Mouse (Mus musculus) urinary bladder, adult 2 months (tissue): Measurements from ENCODE around the gene Serpina3g. TPM values are rescaled to one million over a fixed set of nuclear protein-coding genes. Genes with fewer than 3 reads are reported as not detected.
"Not testable (repeated sequence)": the region's sequence is repeated elsewhere in the genome, so short reads cannot be mapped to it uniquely, and the experiment has no call there.

ENCODE experiments used
- DNase-seq: peaks from one replicate; pipeline ENCODE4 v3.0.0; 2022; ENCODE audit warnings: low spot score
- polyA plus RNA-seq: library from polyadenylated mRNA; depleted of rRNA; stranded (reverse); fragments of >200 nt; gene quantifications from 2 replicates; pipeline ENCODE4 v1.2.3, GENCODE M21; 2012; rRNA removed

Serpina3g gene
- polyA plus RNA-seq: 12.6 and 18.0 TPM in 2 replicates

DNA sequence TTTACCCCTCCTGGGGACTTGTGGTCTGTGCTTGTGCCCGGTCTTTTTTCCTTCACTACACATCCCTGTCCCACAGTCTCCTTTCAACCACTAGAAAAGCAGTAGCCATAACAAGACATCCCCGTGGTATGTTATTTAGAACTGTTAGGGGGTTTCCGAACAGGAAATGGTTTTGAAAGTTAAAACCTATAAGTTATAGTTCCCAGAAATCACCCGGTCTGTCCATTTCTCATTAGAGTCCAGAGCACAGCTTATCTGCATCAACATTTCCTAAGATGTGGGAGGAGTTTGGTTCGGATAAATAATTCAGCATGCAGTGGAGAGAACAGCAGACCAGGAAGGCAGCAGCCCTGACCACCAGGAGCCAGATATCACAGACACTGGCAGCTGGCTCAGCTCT, at the start of gene Serpina3g:
Gene Serpina3g (plus strand): TSS at position 331 of the 400 bp plus-strand sequence.
- no peak for DNase-seq

DNA sequence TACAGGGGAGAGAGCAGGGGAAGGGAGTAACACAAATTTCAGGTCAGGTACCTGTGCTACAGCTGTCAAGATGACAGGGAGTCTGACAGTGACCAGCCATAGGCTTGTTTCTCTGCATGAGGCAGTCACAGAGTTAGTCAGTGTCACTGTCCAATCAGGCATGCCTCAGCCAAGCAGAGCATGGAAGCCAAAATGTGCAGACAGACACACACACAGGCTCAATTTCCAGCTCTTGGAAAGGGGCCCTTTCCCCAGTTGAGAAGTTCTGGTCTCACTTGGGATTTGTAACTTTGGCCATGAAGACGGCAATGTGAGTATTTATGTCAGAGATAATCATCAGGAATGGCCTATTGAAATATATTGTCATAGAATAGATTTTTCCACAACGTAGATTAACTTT, 46.8 kb upstream of the Serpina3g start:
- DNase-seq: no peak

DNA sequence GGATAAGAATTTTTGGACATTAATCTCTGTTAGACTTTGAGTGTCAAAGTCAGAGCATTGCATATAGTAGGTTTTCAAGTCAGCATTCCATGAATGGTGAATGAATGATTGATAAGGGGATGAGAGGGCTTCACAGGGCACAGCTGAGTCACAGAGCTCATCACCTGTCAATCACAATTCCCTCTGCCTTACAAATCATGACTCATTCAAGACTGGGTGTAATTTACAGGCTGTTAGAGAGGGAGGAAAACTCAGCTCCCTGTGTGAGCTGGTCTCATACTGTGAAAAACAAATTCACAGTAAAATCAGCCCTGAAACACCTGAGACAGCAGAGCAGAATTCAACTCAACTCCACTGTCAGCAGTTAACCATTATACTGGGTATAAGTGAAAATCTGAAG, 45.2 kb upstream of the Serpina3g start:
- DNase-seq: no peak

DNA sequence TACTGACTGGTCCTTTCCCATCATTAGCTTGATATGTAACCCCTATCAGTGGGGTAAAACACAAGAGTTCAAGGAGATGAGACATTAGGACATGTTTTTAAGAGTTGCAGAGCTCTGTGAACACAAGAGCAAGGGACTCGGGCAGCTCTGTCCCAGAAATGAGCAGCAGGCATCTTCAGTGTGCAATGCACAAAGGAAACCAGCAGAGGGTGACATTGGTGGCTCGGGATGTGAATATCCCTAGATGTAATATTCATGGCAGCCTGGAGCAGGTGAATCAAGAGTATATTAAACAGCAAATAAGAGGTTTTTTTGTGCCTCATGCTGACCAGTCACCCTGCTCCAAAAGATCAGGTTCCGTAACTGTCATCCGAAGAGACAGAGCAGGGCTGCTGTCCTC, 26.9 kb upstream of the Serpina3g start:
- DNase-seq: no peak

DNA sequence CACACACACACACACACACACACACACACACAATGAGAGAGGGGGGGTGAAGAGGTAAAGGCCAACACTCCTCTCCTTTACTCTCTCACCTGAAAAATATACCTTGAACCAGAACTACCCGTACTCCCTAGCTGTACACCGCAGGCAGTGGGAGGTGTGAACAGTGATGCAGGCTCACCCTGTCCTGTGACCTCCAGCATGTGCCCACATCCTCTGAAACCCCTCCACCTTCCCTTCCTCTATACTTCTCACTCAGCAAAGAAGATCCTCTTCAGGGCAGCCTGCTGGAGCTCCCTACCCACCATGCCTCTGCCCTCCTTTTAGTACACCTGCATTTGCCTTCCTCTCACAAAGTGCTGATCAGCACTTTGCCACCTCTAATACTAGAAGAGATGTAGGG, 26.2 kb upstream of the Serpina3g start:
- DNase-seq: no peak

DNA sequence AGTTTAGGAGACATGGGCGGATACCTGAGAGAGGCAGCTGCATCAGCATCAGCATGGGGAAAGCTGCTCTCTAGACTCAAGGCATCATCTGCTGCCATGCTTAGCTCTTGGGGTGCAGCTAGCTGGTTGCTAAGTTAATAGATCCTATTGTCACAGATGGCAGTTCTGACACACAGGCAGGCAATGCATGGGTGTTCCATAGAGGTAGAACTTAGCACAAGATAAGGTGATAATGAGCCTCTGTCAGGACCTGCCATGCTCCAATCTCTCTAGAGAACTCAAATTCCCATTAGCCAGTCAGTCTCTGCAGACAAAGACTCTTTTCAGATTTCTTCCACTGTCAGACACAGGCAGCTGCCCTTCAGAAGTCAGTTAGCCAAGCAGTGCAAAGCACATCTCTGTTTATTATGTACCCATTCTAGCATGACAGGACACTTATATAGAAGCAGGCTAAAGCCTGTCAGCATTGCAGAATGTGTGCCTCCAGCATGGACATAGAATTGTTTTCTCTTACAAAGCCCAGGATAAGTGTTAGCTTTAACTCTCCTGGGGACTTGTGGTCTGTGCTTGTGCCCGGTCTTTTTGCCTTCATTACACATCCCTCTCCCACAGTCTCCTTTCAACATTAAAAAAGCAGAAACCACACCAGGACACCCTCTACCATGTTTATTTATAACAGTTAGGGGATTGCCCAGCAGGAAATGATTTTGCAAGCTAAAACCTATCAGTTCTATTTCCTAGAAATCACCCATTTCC, 22.2 kb upstream of the Serpina3g start:
- no peak for DNase-seq

DNA sequence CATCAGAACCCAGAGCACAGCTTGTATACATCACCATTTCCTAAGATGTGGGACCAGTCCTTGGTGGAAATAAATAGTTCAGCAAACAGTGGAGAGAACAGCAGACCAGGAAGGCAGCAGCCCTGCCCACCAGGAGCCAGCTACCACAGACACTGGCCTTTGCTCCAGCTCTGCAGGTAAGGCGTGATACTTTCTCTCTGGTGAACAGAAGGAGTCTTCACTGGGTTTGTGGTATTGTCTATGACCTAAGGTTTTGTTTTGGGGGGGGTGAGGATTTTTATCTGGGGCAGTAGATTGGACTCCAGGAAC, 21.6 kb upstream of the Serpina3g start, which contains the start of gene Serpina3f:
Gene Serpina3f (plus strand): TSS at position 100 of the 309 bp plus-strand sequence.
- DNase-seq: no peak

DNA sequence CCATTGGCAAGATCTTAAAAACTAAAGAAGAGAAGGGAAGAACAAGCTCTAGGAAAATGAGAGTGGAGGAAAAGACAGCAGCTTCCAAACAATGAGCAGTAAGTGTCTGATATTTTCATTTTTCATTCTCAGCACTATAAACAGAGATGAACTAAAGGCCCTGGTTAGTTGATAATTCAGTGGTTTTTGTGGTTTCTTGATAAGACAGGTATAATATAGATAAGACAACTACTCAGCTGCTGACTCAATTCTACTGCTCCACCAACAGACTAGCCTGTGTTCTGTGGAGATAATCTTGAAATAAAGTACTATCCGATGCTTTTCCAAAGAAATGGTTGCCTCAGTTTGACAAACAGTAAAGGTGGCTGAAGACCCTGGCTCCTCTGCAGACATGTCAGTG, 20.8 kb upstream of the Serpina3g start:
- no peak for DNase-seq

DNA sequence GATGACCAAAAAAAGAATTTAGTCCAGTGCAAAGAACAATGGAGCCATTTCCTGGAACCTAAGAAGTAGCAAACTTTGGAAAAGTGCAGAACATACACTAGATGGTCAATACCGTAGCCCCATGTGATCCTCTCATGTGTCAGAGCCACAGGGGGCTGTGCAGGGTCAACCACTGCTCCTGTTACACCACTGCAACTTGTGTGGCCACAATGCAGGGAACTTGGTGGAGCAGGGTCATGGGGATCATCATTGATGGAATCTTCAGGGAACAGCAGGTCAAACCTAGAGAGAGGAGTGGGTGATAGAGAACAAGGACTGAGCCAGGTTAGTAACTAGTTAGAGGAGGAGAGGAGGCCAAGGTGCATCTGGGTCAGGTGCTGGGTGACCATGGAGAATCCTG, 14.4 kb upstream of the Serpina3g start:
- DNase-seq: no peak

DNA sequence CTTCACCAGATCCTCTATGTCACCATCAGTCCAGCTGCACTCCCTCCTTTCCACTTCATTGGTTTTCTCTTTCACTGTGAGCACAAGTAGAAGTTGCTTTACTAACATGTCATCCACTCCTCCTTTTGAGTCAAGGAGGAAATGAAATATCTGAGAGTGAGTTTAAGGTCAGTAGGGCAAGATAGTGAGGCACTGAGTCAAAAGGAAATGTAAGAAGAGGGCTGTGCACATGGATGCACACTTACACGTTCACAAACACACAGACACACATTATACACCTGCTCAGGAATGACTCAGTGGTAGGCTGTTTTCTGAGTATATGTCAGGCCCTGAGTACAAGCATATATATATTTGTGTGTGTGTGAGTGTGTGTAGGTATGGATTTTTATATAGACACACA, 12.4 kb upstream of the Serpina3g start:
- no peak for DNase-seq

DNA sequence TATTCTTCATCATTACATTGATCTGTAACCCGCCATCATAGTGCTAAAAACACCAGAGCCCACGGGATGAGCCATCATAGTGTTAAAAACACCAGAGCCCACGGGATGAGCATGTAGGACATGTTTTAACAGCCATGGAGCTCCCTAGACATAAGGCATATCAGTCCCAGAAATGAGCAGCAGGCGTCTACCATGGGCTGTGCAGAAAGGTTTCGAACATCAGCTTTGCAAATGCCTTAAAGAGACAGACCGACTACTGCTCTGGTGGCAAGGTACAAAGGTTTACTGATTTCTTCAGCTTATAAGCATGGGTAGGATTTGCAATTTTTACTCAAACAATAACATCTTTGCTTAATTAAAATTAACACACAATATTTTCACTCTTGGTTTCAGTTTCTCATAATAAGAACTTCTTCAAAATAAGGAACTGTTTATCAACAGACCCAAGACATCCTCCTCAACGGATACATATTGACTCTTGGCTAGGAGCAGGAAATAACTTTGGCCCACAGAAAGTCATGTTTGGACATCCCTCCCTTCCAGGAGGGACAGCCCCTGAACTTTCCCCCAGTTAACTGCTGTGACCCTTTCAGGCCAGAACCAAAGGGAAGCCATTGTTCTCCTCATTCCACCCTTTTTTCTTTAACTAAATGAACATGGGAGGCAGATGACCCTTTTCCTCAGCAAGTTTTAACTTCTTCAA, 11.3 kb upstream of the Serpina3g start:
- no peak for DNase-seq

DNA sequence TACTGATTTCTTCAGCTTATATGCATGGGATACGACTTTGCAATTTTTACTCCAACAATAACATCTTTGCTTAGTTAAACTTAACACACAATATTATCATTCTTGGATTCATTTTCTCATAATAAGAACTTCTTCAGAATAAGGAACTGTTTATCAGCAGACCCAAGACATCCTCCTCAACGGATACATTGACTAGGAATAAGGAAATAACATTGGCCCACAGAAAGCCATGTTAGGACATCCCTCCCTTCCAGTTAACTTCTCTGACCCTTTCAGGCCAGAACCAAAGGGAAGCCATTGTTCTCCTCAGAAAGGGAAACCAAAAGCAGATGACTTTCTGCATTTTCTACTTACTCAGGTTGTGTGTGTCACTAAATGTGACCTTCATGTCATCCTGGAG, 5.3 kb upstream of the Serpina3g start:
- no peak for DNase-seq

DNA sequence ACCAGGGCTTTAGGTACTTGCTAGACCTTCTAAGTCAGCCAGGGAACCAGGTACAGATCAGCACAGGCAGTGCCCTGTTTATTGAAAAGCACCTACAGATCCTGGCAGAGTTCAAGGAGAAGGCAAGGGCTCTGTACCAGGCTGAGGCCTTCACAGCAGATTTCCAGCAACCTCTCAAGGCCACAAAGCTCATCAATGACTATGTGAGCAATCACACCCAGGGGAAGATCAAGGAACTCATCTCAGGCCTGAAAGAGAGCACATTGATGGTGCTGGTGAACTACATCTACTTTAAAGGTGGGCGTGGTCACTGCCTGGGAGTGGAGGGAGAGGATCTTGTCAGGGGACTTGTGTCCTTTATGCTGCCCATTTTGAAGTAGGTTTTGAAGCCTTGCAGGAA, 2.0 kb downstream of the Serpina3g start:
- not testable (repeated sequence) for DNase-seq

DNA sequence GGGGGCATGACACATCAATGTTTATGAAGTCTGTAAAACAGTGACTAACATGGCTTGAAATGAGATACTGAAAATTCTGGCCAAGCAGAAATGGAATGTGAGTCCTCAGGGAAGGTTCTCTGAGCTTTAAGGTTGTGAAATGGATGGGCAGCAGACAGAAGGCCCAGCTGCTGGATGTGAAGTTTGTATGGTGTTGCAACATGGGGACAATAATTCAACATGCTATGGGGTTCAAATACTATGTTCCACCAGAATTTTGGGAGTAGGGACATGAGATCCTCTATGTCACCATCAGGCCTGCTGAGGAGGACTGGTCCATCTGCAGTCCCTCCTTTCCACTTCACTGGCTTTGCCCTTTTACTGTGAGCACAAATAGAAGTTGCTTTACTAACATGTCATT, 7.3 kb downstream of the Serpina3g start:
- no peak for DNase-seq

DNA sequence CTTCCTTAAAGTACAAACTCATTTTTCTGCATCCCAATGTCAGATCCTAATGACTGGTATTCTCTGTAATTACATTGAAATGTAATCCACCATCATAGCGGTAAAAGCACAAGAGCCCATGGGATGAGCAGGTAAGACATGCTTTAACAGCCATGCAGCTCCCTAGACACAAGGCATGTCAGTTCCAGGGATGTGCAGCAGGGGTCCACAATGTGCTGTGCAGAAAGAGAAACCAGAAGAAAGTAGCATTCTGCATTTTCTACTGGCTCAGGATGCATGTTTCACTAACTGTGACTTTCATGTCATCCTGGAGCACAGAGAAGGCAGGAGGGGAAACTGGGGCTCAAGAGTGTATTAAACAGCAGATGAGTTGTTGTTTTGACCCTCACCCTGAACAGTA, 9.0 kb downstream of the Serpina3g start:
- no peak for DNase-seq

DNA sequence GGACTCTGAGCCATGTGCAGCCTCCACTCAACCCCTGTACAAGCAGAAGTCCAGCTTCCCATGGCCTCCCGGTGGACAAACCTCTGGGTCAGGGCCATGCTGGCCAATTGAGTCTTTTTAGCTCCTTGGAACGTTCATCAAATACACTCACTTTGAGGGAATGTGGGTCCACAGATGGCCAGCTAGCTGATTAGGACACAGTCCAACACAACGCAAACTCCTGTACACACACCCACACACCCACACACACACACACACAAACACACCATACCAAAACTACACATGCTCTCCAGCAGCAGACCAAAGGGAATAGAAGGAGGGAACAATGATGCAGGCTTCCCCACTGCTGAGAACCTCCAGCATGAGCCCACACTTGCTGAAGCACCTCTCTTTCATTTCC, 9.6 kb downstream of the Serpina3g start:
- no peak for DNase-seq

DNA sequence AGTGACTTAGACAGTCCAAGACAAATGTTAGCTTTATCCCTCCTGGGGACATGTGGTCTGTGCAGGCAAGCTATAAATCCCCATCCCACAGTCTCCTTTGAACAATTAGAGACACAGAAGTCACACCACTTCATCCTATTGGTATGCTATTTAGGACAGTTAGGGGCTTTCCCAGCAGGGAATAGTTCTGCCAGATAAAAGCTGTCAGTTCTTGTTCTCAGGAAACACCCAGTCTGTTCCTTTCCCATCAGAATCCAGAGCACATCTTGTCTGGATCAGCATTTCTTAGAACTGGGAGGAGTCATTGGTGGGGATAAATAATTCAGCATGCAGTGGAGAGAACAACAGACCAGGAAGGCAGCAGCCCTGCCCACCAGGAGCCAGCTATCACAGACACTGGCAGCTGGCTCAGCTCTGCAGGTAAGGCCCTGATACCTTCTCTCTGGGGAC, 11.5 kb downstream of the Serpina3g start:
- no peak for DNase-seq

DNA sequence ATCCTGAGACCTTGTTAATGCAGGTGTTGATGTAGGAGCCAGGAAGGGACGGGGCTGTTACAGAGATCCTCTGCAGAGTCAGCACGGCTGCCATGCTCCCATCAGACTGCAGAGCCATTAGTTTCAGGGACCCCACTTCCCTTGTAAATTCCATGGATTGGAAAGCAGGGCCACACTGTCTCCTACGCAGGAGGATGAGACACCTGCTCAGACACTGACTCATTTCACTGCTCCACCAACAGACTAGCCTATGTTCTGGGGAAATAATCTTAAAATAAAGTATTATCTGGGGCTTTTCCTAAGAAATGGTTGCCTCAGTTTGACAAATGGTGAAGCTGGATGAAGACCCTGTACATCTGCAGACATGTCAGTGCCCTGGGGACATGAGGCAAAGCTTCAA, 12.2 kb downstream of the Serpina3g start:
- DNase-seq: no peak

DNA sequence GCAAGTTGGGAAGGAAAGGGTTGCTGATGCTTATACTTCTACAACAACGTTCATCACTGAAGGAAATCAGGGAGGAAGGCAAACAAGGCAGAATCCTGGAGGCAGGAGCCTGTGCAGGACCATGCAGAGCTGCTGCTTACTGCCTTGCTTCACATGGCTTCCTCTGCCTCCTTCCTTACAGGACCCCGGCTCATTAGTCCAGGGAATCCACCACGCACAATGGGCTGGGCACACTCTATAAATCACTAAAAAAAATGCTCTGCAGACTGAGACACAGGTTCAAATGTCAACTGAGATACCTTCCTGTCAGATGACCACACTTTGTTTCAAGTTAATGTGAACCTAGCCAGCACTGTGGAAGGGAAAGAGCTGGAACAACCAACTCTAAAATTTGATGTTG, 25.0 kb downstream of the Serpina3g start:
- DNase-seq: no peak

DNA sequence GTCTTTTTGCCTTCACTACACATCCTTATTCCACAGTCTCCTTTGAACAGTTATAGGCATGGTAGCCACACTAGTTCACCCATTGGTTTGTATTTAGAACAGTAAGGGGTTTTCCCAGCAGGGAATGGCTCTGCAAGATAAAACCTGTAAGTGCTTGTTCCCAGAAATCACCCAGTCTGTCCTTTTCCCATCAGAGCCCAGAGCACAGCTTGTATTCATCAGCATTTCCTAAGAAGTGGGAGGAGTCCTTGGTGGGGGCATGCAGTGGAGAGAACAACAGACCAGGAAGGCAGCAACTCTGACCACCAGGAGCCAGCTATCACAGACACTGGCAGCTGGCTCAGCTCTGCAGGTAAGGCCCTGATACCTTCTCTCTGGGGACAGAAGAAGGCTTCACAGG, 26.8 kb downstream of the Serpina3g start, which contains the start of gene Serpina3i:
Gene Serpina3i (plus strand): TSS at position 260 of the 400 bp plus-strand sequence.
- no peak for DNase-seq

DNA sequence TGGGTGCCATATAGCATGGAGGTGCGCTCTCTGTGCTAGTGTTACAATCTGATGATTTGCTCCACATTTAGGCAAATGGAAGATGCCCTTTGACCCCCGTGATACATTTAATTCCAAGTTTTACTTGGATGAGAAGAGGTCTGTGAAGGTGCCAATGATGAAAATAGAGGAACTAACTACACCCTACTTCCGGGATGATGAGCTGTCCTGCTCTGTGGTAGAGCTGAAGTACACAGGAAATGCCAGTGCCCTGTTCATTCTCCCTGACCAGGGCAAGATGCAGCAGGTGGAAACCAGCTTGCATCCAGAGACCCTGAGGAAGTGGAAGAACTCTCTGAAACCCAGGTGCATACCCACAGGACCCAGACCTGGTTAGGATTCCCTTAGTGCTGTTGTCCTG, 30.3 kb downstream of the Serpina3g start:
- no peak for DNase-seq

DNA sequence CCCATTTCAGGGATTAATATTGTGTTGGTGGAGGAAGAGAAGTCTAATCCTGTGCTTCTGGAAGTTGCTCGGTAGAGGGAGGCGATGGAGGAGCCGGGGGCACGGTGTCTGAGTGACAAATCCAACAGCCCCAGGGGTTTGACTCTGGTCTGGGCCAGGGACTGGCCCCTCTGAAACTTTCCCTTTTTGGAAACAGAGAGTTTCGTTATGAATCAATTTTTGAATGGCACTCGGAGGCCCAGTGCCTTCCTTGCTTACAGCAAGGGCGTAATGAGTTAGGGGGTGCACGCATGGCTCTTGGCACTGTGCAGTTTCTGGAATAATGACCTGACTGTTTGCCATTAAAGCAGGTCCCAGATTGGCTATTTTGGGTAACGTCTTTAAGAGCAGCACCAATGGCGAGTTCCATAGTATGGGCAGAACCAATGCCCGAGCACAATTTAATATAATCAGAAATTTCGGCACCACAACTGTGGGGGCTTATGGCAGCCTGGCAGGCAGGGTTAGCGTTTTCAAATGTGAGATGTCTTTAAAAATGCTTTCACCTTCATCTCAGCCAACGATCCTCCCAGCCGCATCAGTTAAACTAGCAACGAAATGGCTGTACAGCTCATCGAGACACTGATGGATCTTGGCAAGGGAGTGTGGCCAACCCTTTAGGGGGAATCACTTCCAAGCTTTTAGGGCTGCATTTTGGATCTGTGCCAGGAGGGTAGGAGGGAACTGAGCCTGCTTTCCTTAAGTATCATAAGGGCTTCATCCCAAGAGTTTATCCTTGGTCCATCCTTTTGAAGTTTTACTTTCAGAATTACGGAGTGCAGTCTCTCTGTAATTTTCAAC, 42.4 kb downstream of the Serpina3g start:
- DNase-seq: no peak

DNA sequence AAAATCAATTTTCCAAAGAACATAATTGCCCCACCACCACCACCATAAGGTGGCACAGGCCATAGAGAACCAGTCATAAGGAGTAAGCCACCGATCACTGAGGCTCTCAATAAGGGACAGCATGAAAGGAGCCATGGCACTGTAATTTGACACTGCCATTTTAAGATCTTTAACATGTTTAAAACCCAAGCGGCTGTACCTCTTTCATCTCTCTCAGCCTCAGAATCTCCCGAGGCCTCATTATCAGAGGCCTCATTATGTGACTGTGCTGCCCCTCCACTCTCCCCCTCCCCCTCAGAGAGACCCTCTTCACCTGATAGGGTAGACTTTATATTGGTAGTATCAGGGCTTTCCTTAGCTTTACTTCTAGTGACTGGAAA, 43.0 kb downstream of the Serpina3g start:
- DNase-seq: no peak
